Mouse (Mus musculus) CH12.LX (cell line): ENCODE measurements around the gene Plcg2. TPM values are rescaled to one million over a fixed set of nuclear protein-coding genes. Genes with fewer than 3 reads are reported as not detected.

Experiments used
- DNase-seq: peaks from one replicate; pipeline ENCODE4 v3.0.0-alpha.2; 2013; ENCODE audit errors: extremely low read depth
- H3K27ac ChIP-seq: 2 replicates; pipeline ENCODE4 v1.5.1; 2012; ENCODE audit warnings: low read depth, mild to moderate bottlenecking, control low read depth, moderate library complexity; ENCODE audit not compliant: insufficient read depth
- H3K27me3 ChIP-seq: replicated peaks from 2 replicates; pipeline ENCODE3; 2012; ENCODE audit warnings: inconsistent platforms
- H3K36me3 ChIP-seq, 2 experiments: replicated peaks in 1 of 2; 2 replicates each; pipeline versions ENCODE3 to v1.6.1; 2012; ENCODE audit warnings: inconsistent platforms in 1 of 2, low read length in 1 of 2, mild to moderate bottlenecking in 1 of 2, mixed read lengths in 1 of 2, moderate library complexity in 1 of 2; ENCODE audit not compliant: control insufficient read depth in 1 of 2, insufficient read depth in 1 of 2
- H3K4me1 ChIP-seq, 2 experiments: 2 replicates each; pipeline ENCODE4 v1.6.1; 2012; ENCODE audit warnings: inconsistent platforms in 1 of 2, moderate library complexity in 1 of 2; ENCODE audit not compliant: insufficient read depth in 2 of 2, control insufficient read depth in 1 of 2
- H3K4me2 ChIP-seq: 2 replicates; pipeline ENCODE4 v1.6.1; 2012; ENCODE audit warnings: low read depth, mild to moderate bottlenecking, control low read depth; ENCODE audit not compliant: poor library complexity, insufficient read depth, severe bottlenecking
- H3K4me3 ChIP-seq, 3 experiments: fragments of 150-350 bp in 1 of 3; sonication (generic) in 1 of 3; replicated peaks in 1 of 3; 2 replicates each; pipeline versions ENCODE3 to v1.5.1; 2011 to 2012; ENCODE audit warnings: low read depth in 2 of 3, low read length in 2 of 3, mild to moderate bottlenecking in 2 of 3, moderate library complexity in 2 of 3, control low read depth in 1 of 3, improper control_type of control experiment in 1 of 3, inconsistent platforms in 1 of 3, mixed read lengths in 1 of 3; ENCODE audit not compliant: poor library complexity in 1 of 3
- H3K79me2 ChIP-seq: replicated peaks from 2 replicates; pipeline ENCODE4 v1.6.1; 2012; ENCODE audit warnings: mild to moderate bottlenecking, moderate library complexity; ENCODE audit not compliant: control insufficient read depth, poor library complexity, insufficient read depth, severe bottlenecking; ENCODE audit errors: extremely low read depth
- H3K9ac ChIP-seq: 2 replicates; pipeline ENCODE4 v1.6.1; 2012; ENCODE audit warnings: low read depth, mild to moderate bottlenecking, control low read depth, moderate library complexity; ENCODE audit not compliant: insufficient read depth
- H3K9me3 ChIP-seq: replicated peaks from 2 replicates; pipeline ENCODE3; 2012; ENCODE audit warnings: low read length, inconsistent platforms, mixed read lengths
- BHLHE40 ChIP-seq: IDR thresholded peaks from 2 replicates; pipeline ENCODE4 v1.6.1; 2011; ENCODE audit warnings: mild to moderate bottlenecking, low read depth, low read length, improper control_type of control experiment
- CHD2 ChIP-seq: IDR thresholded peaks from 2 replicates; pipeline ENCODE4 v1.6.1; 2011; ENCODE audit warnings: low read length, improper control_type of control experiment
- CTCF ChIP-seq, 2 experiments: IDR thresholded peaks in 1 of 2; conservative IDR thresholded peaks in 1 of 2; 2 replicates each; pipeline ENCODE4 v1.5.1; 2011 to 2012; ENCODE audit warnings: low read depth in 2 of 2, low read length in 2 of 2, improper control_type of control experiment in 1 of 2, inconsistent platforms in 1 of 2, mild to moderate bottlenecking in 1 of 2, moderate library complexity in 1 of 2
- ELF1 ChIP-seq: IDR thresholded peaks from 2 replicates; pipeline ENCODE4 v1.6.1; 2014; ENCODE audit warnings: low read depth, mild to moderate bottlenecking, inconsistent platforms, low read length, improper control_type of control experiment
- HCFC1 ChIP-seq: IDR thresholded peaks from 2 replicates; pipeline ENCODE4 v1.6.1; 2012; ENCODE audit warnings: low read depth, mild to moderate bottlenecking, inconsistent platforms, low read length, improper control_type of control experiment
- IRF4 ChIP-seq: IDR thresholded peaks from 2 replicates; pipeline ENCODE4 v1.6.1; 2014; ENCODE audit warnings: low read depth, mild to moderate bottlenecking, inconsistent platforms, low read length, improper control_type of control experiment
- JUN ChIP-seq: IDR thresholded peaks from 2 replicates; pipeline ENCODE4 v1.6.1; 2011; ENCODE audit warnings: low read depth, mild to moderate bottlenecking, low read length, improper control_type of control experiment, moderate library complexity; ENCODE audit not compliant: insufficient read depth
- JUND ChIP-seq: conservative IDR thresholded peaks from 2 replicates; pipeline ENCODE4 v1.6.1; 2011; ENCODE audit warnings: low read depth, low read length, improper control_type of control experiment
- KAT2A ChIP-seq: IDR thresholded peaks from 2 replicates; pipeline ENCODE4 v1.6.1; 2012; ENCODE audit warnings: low read length, improper control_type of control experiment, inconsistent platforms; ENCODE audit not compliant: insufficient replicate concordance
- MAX ChIP-seq: IDR thresholded peaks from 2 replicates; pipeline ENCODE4 v1.6.1; 2011; ENCODE audit warnings: low read length, improper control_type of control experiment
- MAZ ChIP-seq: IDR thresholded peaks from 2 replicates; pipeline ENCODE4 v1.6.1; 2012; ENCODE audit warnings: low read depth, mild to moderate bottlenecking, inconsistent platforms, low read length, improper control_type of control experiment, moderate library complexity
- MEF2A ChIP-seq: IDR thresholded peaks from 2 replicates; pipeline ENCODE4 v1.6.1; 2014; ENCODE audit warnings: low read depth, mild to moderate bottlenecking, inconsistent platforms, low read length, improper control_type of control experiment, borderline replicate concordance
- MXI1 ChIP-seq: IDR thresholded peaks from 2 replicates; pipeline ENCODE4 v1.6.1; 2011; ENCODE audit warnings: mild to moderate bottlenecking, low read depth, low read length, improper control_type of control experiment
- NELFE ChIP-seq: IDR thresholded peaks from 2 replicates; pipeline ENCODE4 v1.6.1; 2011; ENCODE audit warnings: low read depth, low read length, improper control_type of control experiment
- POLR2A ChIP-seq: IDR thresholded peaks from 2 replicates; pipeline ENCODE4 v1.6.1; 2011; ENCODE audit warnings: low read depth, mild to moderate bottlenecking, improper control_type of control experiment, low read length
- POLR2AphosphoS2 ChIP-seq: IDR thresholded peaks from 2 replicates; pipeline ENCODE4 v1.6.1; 2011; ENCODE audit warnings: low read depth, low read length, improper control_type of control experiment
- RAD21 ChIP-seq: IDR thresholded peaks from 2 replicates; pipeline ENCODE4 v1.6.1; 2011; ENCODE audit warnings: low read depth, mild to moderate bottlenecking, low read length, improper control_type of control experiment, moderate library complexity
- SIN3A ChIP-seq: IDR thresholded peaks from 2 replicates; pipeline ENCODE4 v1.6.1; 2012; ENCODE audit warnings: low read length, improper control_type of control experiment, inconsistent platforms
- TBP ChIP-seq: conservative IDR thresholded peaks from 2 replicates; pipeline ENCODE4 v1.6.1; 2011; ENCODE audit warnings: low read depth, low read length, improper control_type of control experiment
- TCF12 ChIP-seq: IDR thresholded peaks from 2 replicates; pipeline ENCODE4 v1.6.1; 2014; ENCODE audit warnings: low read depth, mild to moderate bottlenecking, inconsistent platforms, low read length, improper control_type of control experiment
- USF2 ChIP-seq: conservative IDR thresholded peaks from 2 replicates; pipeline ENCODE4 v1.6.1; 2011; ENCODE audit warnings: low read depth, low read length, improper control_type of control experiment
- ZC3H11A ChIP-seq: IDR thresholded peaks from 2 replicates; pipeline ENCODE4 v1.6.1; 2012; ENCODE audit warnings: low read depth, mild to moderate bottlenecking, inconsistent platforms, low read length, improper control_type of control experiment
- ZKSCAN1 ChIP-seq: IDR thresholded peaks from 2 replicates; pipeline ENCODE4 v1.6.1; 2012; ENCODE audit warnings: low read depth, inconsistent platforms, low read length, improper control_type of control experiment, borderline replicate concordance
- dilution Hi-C: fragments of 300-500 bp; cut with MboI; formaldehyde crosslinking; loops from 2 replicates; pipeline ENCODE4 v1.14.3; 2020; ENCODE audit warnings: low sequenced_read_pairs; ENCODE audit not compliant: extremely low pct_unique_long_range_greater_than_20kb, extremely low pct_ligation_motif_present
- in situ Hi-C: fragments of 300-500 bp; cut with MboI; formaldehyde crosslinking; loops from 3 replicates; pipeline ENCODE4 v1.14.3; 2019; ENCODE audit warnings: low sequenced_read_pairs, low pct_ligation_motif_present, low pct_unique_long_range_greater_than_20kb, mixed read lengths
- polyA plus RNA-seq: library from polyadenylated mRNA; unstranded; fragments of >175 nt; gene quantifications from 2 replicates; pipeline ENCODE4 v1.2.1, GENCODE M21; 2012; ENCODE audit warnings: low read depth; ENCODE audit not compliant: insufficient read length
- total RNA-seq, 2 experiments: library from RNA; depleted of rRNA; stranded (reverse); fragments of 300-350 nt in 1 of 2; fragments of >200 nt in 1 of 2; gene quantifications; 2 replicates each; pipeline ENCODE4 v1.2.3; 2012 to 2014

Plcg2 gene
- total and polyA plus RNA-seq, 3 experiments, result 129 to 196 (median 194) TPM

GRCm38 (mm10) chr8:117672558-117672957 is 174.5 kb downstream of the Plcg2 start:
- H3K79me2 ChIP-seq, result no peaks in the 10 kb centered on the region
- dilution Hi-C loops, result no loop called here
- TF ChIP-seq TBP (no peak), JUN (no peak), MAZ (no peak), SIN3A (no peak), TCF12 (no peak), POLR2AphosphoS2 (no peak), MAX (no peak), IRF4 (no peak), ZC3H11A (no peak), CHD2 (no peak), ELF1 (no peak), USF2 (no peak), MEF2A (no peak), ZKSCAN1 (no peak), KAT2A (no peak), RAD21 (no peak)

GRCm38 (mm10) chr8:117673430-117673830 is 175.3 kb downstream of the Plcg2 start, which contains the start of gene Sdr42e1:
TSS of gene Sdr42e1 (minus strand) at chr8:117673689.
- Histone ChIP-seq H3K79me2 (no peaks in the 10 kb centered on the region), H3K27ac (no peak within 1 kb of the TSS), H3K4me2 (peak within 1 kb of the TSS; percentile 81), H3K4me3 (peak within 1 kb of the TSS; percentile 71 to 87 (median 85)), H3K36me3 (peaks cover 0 to 2% of the 10 kb centered on the region in 2 experiments), H3K27me3 (no peaks in the 10 kb centered on the region), H3K9ac (peak within 1 kb of the TSS; percentile 49), H3K9me3 (no peaks in the 10 kb centered on the region), H3K4me1 (peaks cover 6 to 11% of the 10 kb centered on the region in 2 experiments; a peak in 3 of 4 replicates)
- TF ChIP-seq TBP, result peak; percentile 68; the same call in 1 of the 2 replicates
- peak; percentile 99 for TF ChIP-seq SIN3A
- TF ChIP-seq RAD21, result no peak
- TF ChIP-seq NELFE, result peak; percentile 60; the same call in 1 of the 2 replicates
- no peak for TF ChIP-seq CTCF (conservative IDR thresholded peaks at IDR 0.05 in 1 of 2, IDR thresholded peaks at IDR 0.05 in 1 of 2; ENCODE audit: low read depth in 2 of 2, low read length in 2 of 2)
- peak; percentile 95 for TF ChIP-seq MXI1
- peak; percentile 97 for TF ChIP-seq ELF1
- TF ChIP-seq TCF12, result peak; percentile 80
- TF ChIP-seq POLR2A, result peak; percentile 70
- peak; percentile 50; the same call in 1 of the 2 replicates for TF ChIP-seq IRF4
- TF ChIP-seq JUND, result no peak
- TF ChIP-seq MAZ, result peak; percentile 75; the same call in 1 of the 2 replicates
- no peak for TF ChIP-seq BHLHE40
- TF ChIP-seq MEF2A, result no peak
- TF ChIP-seq HCFC1, result peak; percentile 84
- in situ Hi-C loops, result no loop called here
- dilution Hi-C loops, result no loop called here
- peak; percentile 71 for DNase-seq

More at GRCm38 (mm10) chr8:117672558-117672957, 174.5 kb downstream of the Plcg2 start:
- Histone ChIP-seq H3K9me3 (no peaks in the 10 kb centered on the region), H3K27ac (no peak overlapping the region), H3K9ac (no peak overlapping the region), H3K36me3 (peaks cover 0 to 2% of the 10 kb centered on the region in 2 experiments), H3K4me3 (no peak overlapping the region), H3K27me3 (no peaks in the 10 kb centered on the region), H3K4me2 (peak overlapping the region; percentile 81), H3K4me1 (peaks cover 6 to 11% of the 10 kb centered on the region in 2 experiments; a peak in 3 of 4 replicates)
- DNase-seq, result no peak
- in situ Hi-C loops, result no loop called here
